Mouse (Mus musculus): ENCODE results near the gene H2-T22. TPM values are rescaled to one million over a fixed set of nuclear protein-coding genes. Genes with fewer than 3 reads are reported as not detected.
"Not testable (repeated sequence)": the region's sequence is repeated elsewhere in the genome, so short reads cannot be mapped to it uniquely, and the experiment has no call there.

Gene H2-T22
- total RNA-seq (2017) = 122 to 131 TPM (median 124 TPM) in 3 replicates

DNA sequence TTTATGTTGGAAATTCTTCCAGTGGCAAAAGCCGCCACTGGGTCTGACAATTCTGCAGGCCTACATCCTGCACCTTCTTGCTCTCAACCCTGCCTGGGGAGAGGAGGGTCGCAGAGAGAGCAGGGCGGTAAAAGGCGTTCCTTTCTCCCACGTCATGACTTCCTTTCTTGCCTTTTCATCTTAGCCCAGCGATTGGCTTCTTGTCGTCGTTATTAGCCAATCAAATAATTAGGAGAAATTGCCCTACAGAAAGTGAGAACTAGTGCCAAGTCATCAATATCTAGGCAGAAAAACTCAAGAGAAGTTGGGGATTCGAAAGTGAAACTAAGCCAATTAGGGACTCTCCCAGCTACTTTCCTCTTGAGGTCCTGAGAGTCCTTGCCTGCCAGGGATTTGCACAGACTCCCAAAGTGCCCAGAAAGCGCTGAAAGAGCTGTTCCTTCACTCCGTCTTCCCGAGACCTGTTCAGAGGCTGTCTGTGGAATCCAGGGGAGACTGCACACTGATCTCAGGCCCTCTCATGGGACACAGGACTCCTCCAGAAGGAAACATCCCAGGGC is at the start of gene H2-T22, which contains the start of gene Gm6034:
TSS of gene H2-T22 (minus strand) at position 138 of the 560 bp plus-strand sequence.
TSS of gene Gm6034 (plus strand) at position 352 of the 560 bp plus-strand sequence.
- ATAC-seq (replicated peaks; ENCODE audit: insufficient number of reproducible peaks, low FRiP score, low TSS enrichment, poor library complexity, severe bottlenecking) = peak; percentile 92

DNA sequence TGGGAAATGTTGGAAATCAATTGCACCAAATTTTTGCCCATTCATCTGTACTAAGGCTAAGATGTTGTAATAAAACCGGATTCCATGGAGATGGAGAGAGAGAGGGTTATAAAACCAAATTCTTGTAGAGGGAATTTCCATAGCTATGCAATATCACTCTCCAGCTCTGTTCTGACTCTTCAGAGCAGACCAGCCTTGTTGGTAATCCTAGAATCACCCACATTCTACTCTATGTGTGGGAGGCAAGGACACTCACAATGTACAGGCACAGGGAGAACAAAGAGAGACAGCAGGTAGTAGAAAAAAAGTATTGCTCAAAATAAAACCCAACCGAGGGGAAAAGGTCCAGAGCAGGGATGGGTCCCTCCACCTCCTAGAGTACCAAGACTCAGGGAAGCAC is 49.4 kb upstream of the H2-T22 start:
- not testable (repeated sequence) for ATAC-seq (replicated peaks; ENCODE audit: insufficient number of reproducible peaks, low FRiP score, low TSS enrichment, poor library complexity, severe bottlenecking)

DNA sequence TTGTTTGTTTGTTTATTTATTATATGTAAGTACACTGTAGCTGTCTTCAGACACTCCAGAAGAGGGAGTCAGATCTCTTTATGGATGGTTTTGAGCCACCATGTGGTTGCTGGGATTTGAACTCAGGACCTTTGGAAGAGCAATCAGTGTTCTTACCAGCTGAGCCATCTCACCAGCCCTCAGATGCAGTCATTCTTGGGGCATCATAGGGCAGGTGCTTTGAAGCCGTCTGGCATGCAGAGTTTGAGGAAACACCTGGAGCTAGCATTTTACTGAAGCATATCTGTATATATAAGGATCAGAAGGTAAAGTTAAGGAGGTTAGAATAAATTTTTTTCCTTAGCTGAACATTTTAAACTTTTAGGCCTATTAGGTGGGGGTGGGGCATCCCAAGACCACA is 43.4 kb upstream of the H2-T22 start:
- ATAC-seq (replicated peaks; ENCODE audit: insufficient number of reproducible peaks, low FRiP score, low TSS enrichment, poor library complexity, severe bottlenecking) = not testable (repeated sequence)

DNA sequence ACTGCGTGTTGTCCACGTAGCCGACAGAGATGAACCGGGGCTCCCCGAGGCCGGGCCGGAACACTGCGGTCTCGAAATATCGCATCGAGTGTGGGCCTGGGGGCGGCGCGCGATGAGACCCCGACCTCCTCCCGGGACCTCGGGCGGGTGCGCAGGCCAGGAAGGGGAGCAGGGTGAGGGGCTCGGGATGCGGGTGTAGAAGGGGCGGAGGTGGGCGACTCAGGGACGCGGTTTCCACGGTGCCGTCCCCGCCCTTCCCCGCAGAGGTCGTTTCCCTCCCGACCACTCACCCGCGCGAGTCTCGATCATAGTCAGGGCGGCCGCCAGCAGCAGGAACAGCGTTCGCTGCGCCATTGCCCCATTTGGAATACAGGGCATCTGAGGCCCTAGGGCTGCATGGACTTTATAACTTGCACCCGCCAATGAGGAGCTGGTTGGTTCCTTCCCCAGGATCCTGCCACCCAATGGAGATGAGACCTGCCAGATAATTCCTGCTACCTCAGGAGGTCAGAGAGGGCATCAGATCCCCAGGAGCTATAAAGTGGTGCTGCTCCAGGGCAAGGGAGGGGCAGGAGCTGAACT is 41.4 kb upstream of the H2-T22 start:
- ATAC-seq (replicated peaks; ENCODE audit: insufficient number of reproducible peaks, low FRiP score, low TSS enrichment, poor library complexity, severe bottlenecking) = 0 out of 2 replicates have a peak, but pooled peaks have one; percentile 24

DNA sequence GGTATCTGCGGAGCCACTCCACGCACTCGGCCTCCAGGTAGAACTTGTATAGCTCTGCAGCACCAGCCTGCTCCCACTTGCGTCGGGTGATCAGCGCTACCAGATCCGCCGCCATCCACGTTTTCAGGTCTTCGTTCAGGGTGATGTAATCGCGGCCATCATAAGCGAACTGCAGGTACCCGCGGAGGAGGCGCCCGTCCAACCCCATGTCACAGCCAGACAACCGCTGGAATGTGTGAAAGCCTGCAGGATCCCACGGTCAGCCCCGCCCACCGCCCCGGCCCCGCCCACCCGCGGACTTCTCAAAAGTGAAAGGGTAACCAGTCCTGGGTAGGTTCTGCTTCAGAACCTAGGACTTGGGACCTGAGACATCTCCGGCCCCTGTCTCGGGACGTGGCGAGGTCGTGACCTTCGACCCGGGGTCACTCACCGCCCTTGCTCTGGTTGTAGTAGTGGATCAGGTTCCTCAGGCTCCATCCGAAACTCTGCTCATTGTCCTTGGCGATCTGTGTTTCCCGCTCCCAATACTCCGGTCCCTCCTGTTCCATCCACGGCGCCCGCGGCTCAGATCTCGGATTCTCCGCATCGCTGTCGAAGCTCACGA is 40.8 kb upstream of the H2-T22 start:
- peak; percentile 77 for ATAC-seq (replicated peaks; ENCODE audit: insufficient number of reproducible peaks, low FRiP score, low TSS enrichment, poor library complexity, severe bottlenecking)

DNA sequence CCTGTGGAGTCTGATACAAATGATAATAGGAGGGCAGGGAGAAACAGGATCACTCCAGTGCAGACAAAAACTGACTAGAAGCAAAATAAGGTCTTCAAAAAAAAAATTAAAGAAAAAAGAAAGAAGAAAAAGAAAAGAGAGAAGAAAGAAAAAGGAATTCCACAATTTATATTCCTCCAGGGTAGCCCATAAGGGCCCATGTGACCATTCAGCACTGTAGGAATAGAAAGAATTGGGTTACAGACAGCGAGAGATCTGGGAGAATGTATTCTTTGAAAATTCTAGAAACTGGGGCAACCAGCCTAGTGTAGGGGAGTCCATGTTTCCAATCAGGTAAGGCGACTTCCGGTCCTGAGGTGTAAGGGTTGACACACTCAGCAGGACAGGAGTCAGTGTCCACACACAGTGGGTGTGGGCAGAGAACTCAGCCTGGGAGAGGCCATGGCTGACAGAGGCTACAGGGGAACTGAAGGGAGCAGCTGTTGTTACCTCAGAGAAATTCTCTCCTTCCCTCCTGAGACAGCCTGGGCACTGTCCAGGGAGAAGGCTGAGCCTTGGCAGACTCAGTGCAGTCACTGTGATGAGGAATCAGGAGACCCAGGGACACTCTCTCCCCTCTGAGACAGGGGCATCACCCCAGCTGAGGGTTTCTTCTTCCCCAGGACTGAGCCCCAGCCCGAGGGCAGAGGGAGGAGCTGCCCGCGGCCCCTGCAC is 40.1 kb upstream of the H2-T22 start:
- ATAC-seq (replicated peaks; ENCODE audit: insufficient number of reproducible peaks, low FRiP score, low TSS enrichment, poor library complexity, severe bottlenecking) = not testable (repeated sequence)

DNA sequence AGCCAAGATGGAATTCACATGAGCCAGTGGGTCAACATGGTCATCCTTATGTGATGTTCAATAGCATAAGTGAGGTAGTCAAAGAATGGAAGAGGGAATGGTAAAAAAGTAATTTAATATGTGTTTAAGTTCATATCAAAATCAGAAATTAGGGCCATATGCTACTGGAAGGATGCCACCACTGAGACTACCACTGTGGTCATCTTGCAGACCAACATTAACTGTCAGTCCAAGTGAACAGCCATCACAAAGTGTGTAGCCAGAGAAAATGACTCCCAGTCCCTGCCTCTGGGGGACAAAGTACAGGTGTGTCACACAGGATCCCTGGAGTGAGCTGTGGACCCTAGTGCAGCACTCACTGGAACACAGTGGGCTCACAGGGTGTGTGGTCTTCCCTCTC is 39.4 kb upstream of the H2-T22 start:
- not testable (repeated sequence) for ATAC-seq (replicated peaks; ENCODE audit: insufficient number of reproducible peaks, low FRiP score, low TSS enrichment, poor library complexity, severe bottlenecking)

DNA sequence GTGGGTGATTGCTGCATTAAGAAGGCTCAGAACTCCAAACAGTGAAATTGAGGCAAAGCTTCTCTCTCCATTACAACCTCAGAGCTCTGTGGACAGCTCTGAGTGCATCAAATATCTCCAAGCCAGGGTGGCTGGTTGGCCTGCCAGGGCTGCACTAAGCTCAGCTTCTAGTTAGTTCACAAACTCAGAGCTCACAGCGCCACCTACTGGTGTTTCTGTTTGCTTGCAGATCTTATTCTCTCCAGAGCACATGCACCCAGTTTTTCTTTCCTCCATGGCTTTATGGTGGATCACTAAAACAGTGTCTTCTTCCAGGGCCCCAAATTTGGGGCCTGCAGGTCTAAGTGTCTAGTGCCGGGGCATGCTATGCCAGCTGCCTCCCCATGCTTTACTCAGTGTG is 18.3 kb upstream of the H2-T22 start:
- ATAC-seq (replicated peaks; ENCODE audit: insufficient number of reproducible peaks, low FRiP score, low TSS enrichment, poor library complexity, severe bottlenecking) = peak; percentile 47; the same call in 1 of the 2 replicates

DNA sequence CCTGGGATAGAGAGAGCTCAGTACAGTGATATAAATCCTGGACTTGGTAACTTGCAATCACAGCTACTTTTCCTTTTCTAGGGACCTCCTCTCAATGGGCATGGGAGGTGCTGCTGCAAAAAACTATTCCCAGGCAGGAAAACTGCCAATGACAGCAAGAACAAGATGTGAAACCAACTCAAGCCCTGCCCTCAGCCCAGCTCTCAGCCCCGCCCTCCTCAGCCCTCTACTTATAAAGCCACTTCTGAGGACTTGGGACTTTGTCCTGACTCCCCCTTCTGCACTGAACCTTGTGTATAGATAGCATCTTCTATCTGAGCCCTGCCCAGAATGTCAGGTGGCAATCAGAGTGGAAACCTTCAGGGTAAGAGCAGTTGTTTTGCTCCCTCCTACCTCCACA is 15.8 kb upstream of the H2-T22 start, which contains the start of gene Gm11127:
TSS of gene Gm11127 (minus strand) at position 10 of the 400 bp plus-strand sequence.
- ATAC-seq (replicated peaks; ENCODE audit: insufficient number of reproducible peaks, low FRiP score, low TSS enrichment, poor library complexity, severe bottlenecking) = not testable (repeated sequence)

DNA sequence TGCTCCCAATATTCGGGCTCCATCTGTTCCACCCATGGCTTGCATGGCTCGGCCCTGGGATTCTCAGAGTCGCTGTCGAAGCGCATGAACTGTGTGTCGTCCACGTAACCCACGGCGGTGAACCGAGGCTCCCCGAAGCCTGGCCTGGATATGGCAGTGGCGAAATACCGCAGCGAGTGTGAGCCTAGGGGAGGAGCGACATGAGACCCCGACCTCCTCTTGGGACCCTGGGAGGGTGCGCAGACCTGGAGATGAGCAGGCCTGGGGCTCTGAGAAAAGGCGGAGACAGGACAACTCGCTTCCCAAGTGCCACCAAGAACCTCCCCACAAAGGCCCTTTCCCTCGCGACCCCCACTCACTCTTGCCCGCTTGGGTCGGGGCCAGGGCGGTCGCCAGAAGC is 15.4 kb upstream of the H2-T22 start:
- not testable (repeated sequence) for ATAC-seq (replicated peaks; ENCODE audit: insufficient number of reproducible peaks, low FRiP score, low TSS enrichment, poor library complexity, severe bottlenecking)

DNA sequence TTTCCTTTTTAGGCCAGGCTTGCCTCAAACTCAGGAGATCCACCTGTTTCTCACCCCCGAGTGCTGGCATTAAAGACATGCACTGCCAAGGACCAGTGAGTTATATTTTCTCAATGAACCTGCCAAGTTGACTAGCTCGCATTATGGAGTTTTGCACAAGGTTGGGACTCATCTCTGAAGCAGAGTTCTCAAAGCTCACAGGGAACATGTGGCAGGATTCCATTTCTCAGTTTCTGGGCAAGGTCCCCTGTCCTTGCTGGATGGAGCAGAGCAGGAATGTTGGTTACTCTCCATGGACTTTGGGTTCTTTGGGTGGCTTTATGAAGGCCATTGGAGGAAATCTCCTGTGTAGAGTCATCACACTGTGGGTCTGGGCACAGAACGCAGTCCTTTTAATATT is 739 bp upstream of the H2-T22 start:
- no peak for ATAC-seq (replicated peaks; ENCODE audit: insufficient number of reproducible peaks, low FRiP score, low TSS enrichment, poor library complexity, severe bottlenecking)

DNA sequence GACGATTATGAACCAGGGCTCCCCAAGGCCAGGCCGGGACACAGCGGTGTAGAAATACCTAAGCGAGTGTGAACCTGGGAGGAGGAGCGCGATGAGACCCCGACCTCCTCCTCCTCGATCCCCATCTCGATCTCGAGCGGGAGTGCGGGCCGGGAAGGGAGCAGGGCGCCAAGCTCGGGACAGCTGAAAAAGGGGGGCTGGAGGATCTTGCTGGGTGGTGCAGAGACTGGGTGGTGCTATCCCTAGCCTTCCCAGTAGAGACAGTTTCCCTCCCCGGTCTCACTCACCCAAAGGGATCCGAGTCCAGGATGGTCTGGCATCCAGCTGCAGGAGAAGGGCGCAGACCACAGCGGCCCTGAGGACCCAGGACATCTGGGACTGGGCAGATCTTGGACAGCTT is 492 bp downstream of the H2-T22 start:
- not testable (repeated sequence) for ATAC-seq (replicated peaks; ENCODE audit: insufficient number of reproducible peaks, low FRiP score, low TSS enrichment, poor library complexity, severe bottlenecking)

DNA sequence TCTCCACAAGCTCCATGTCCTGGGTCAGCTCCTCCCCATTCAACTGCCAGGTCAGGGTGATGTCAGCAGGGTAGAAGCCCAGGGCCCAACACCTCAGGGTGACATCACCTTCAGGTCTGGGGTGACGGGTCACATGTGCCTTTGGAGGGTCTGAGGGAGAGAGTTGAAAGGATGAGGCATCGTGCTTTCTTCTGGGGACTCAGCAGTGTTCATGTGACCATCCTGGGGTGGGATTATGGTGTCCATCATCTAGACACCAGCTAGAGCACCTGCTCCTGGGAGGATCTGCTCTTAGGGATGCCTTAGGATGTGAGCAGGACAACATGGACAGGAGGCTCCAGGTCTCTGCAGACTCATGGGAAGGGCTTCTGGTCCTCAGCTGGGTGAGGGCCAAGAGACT is 1.9 kb downstream of the H2-T22 start:
- not testable (repeated sequence) for ATAC-seq (replicated peaks; ENCODE audit: insufficient number of reproducible peaks, low FRiP score, low TSS enrichment, poor library complexity, severe bottlenecking)

DNA sequence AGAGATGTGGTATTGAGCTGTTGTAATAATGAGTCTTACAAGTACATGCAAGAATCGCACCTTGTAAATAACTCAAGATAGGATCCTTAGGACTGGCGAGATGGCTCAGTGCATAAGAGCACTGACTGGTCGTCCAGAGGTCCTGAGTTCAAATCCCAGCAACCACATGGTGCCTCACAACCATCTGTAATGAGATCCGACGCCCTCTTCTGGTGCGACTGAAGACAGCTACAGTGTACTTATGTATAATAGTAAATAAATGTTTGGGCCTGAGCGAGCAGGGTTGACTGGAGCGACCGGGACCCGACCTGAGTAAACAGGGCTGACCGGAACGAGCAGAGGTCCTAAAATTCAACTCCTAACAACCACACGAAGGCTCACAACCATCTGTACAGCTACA is 6.4 kb downstream of the H2-T22 start:
- ATAC-seq (replicated peaks; ENCODE audit: insufficient number of reproducible peaks, low FRiP score, low TSS enrichment, poor library complexity, severe bottlenecking) = not testable (repeated sequence)

DNA sequence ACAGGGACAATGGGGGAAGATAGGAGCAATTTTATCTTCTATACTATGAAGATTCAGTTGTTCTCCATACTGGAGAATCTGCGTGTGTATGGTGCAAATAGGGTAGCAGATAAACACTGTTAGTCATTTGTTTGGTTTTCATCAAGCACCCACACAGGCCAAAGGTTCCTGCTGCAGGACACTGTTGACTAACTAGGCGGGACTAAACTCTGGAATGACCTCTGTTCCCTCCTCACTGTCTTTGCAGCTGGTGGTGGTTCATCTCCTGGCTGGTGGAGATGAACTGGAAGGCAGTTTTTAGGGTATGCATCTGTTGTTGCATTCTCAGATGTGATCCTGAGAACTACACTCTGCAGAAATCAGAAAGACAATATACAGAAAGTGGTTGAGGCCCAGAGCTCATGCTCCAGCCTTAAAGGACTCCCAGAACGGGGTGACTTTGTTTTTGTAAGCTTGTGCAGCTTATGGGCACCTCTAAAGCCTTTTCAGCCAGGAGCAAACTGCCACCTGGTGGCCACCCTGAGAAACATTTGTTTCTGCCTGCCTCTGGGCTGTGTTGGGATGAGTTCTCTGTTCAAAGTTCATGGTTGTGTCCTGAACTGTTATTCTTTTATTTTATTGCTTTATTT is 7.4 kb downstream of the H2-T22 start:
- peak; percentile 60 for ATAC-seq (replicated peaks; ENCODE audit: insufficient number of reproducible peaks, low FRiP score, low TSS enrichment, poor library complexity, severe bottlenecking)

DNA sequence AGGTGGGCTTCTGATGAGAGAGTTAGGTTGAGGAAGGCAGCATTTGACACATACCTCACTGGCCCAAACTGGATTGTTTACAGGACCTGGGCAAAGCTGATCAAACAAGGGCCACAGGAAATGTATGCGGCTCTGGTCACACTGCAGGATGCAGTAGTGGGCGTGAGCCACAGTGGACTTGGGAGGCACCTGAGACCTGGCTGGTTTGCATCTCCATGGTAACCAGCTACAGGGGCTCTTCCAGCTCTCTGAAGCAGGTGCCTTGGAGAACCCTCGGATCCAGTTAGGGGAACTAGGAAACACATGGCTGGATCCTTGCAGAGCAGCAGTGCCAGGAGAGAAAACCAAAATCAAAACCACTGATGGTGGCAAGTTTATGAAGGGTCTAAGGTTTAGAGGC is 8.0 kb downstream of the H2-T22 start:
- not testable (repeated sequence) for ATAC-seq (replicated peaks; ENCODE audit: insufficient number of reproducible peaks, low FRiP score, low TSS enrichment, poor library complexity, severe bottlenecking)

DNA sequence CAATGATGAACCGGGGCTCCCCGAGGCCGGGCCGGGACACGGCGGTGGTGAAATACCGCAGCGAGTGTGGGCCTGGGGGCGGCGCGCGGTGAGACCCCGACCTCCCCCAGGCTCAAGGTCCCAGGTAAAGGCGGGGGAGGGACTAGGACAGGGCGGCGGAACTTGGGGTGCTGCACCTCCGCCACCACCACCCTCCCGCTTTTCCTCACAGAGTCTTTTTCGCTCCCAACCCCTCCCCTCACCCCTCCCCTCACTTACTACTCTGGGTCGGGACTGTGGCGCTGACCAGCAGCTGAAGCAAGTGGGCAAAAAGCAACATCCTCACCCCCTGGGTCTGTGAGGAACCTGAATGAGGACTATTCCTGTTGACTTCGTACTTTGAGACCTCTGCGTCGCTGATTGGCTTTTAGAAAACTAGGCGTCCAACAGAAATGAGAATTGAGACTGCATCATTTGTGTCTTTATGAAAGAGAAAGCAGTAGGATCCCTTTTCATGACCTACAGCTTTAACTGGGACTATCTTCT is 10.1 kb downstream of the H2-T22 start, which contains the start of gene H2-T23:
TSS of gene H2-T23 (minus strand) at position 505 of the 525 bp plus-strand sequence.
- ATAC-seq (replicated peaks; ENCODE audit: insufficient number of reproducible peaks, low FRiP score, low TSS enrichment, poor library complexity, severe bottlenecking) = peak; percentile 89

DNA sequence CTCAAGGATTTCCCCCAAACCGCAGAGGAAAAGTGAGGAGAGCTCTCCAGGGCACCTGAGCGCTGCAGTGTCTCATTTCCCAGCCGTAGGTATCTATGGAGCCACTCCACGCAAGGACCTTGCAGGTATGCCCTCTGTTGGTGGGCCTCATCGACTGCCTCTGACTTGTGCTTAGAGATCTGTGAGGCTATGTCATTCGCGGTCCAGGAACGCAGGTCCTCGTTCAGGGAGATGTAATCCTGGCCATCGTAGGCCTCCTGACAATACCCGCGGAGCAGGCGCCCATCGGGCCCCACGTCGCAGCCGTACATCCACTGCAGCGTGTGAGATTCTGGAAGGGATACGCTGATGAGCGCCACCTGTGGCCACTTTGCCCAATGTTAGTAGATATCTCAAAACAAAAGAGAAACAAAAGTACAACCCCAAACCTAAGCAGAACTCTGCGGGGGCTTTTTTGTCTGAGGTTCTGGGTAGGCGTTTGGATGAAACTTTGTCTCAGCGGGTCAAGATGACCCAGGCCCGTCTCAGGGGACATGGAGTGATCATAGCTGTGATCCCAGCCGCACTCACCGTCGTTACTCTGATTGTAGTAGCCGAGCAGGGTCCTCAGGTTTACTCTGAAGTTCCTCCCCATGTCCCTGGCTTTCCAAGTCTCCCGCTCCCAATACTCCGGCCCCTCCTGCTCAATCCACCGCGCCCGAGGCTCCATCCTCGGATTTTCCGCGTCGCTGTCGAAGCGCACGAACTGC is 10.8 kb downstream of the H2-T22 start:
- peak; percentile 77 for ATAC-seq (replicated peaks; ENCODE audit: insufficient number of reproducible peaks, low FRiP score, low TSS enrichment, poor library complexity, severe bottlenecking)
